Comparison of ENCODE assay signal across 10 mouse cellular contexts in the genomic region with DNA sequence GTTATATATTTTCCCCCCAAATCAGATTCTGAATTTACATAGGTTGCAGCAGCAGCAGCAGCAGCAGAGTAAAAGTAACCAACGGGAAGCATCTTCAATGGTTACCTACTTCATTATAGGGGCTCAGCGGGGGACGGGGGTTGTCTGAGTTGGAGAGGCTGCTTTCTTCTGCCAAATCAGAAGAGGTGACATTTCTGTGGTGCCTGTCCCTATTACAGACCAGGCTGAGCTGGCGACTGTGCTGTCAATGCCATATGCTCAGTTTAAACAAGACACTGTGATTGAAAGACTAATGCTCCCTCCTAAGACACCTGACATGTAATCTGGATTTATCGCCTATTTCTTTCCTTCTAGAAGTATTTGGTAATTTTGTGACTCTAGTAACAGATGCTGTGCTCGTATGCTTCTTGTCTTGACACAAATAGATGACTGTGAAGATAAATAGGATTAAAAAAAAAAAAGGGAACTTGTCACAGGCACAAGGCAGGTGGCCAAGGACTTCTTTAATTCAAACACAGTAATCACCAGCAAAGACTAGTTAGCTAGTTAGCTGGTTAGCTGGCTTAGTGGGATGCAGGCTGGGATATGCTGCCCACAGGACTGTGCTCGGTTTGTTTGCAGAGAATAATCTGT.
DNase-seq lines count a peak whose midpoint lies in the region; ATAC-seq lines count a peak whose summit lies in the region.
"Had no signal": no experiment of that assay in that cellular context is flagged by ENCODE, and none has a peak within 500 bp of the region (broad histone marks: within the 10 kb centered on the region; RNA-seq: fewer than 3 reads in every experiment).

No protein-coding gene starts in this region.

- 41% methylated on average over 7 of the region's 7 CpGs for WGBS in hindbrain, embryonic 16.5 days
- WGBS in hindbrain, embryonic 10.5 days = 47% methylated on average over 7 of the region's 7 CpGs
- WGBS in midbrain, embryonic 11.5 days = 36% methylated on average over 7 of the region's 7 CpGs
- WGBS in midbrain, embryonic 13.5 days = 32% methylated on average over 7 of the region's 7 CpGs
- 49% methylated on average over 7 of the region's 7 CpGs for WGBS in embryonic facial prominence, embryonic 12.5 days
- WGBS in neural tube, embryonic 15.5 days = 54% methylated on average over 7 of the region's 7 CpGs

- DNase-seq in hindbrain, embryonic 10.5 days (ENCODE audit: low spot score) = no peak
- DNase-seq in midbrain, embryonic 11.5 days (ENCODE audit: low spot score, missing footprints) = no peak
- DNase-seq in adrenal gland, adult 2 months = no peak
- DNase-seq in gastrocnemius, adult 18-20 months (ENCODE audit: low spot score) = no peak
- DNase-seq: embryo, embryonic 11 days had no signal

- ATAC-seq in hindbrain, embryonic 16.5 days = no peak
- ATAC-seq in midbrain, embryonic 11.5 days (ENCODE audit: low FRiP score) = no peak
- ATAC-seq in midbrain, embryonic 13.5 days = no peak
- no peak for ATAC-seq in embryonic facial prominence, embryonic 12.5 days (ENCODE audit: insufficient number of reproducible peaks, insufficient read depth, low FRiP score, low TSS enrichment)
- ATAC-seq in neural tube, embryonic 15.5 days (ENCODE audit: low FRiP score) = no peak

- H3K36me3 ChIP-seq in hindbrain, embryonic 16.5 days (ENCODE audit: control insufficient read depth, insufficient read depth, low read length) = no peaks in the 10 kb centered on the region
- H3K36me3 ChIP-seq in hindbrain, embryonic 10.5 days = no peaks in the 10 kb centered on the region
- no peaks in the 10 kb centered on the region for H3K36me3 ChIP-seq in midbrain, embryonic 11.5 days (ENCODE audit: control insufficient read depth, insufficient read depth, low read length)
- no peaks in the 10 kb centered on the region for H3K36me3 ChIP-seq in midbrain, embryonic 13.5 days
- H3K36me3 ChIP-seq in embryonic facial prominence, embryonic 12.5 days = no peaks in the 10 kb centered on the region
- no peaks in the 10 kb centered on the region for H3K36me3 ChIP-seq in neural tube, embryonic 15.5 days

- peaks cover 18% of the 10 kb centered on the region for H3K4me1 ChIP-seq in hindbrain, embryonic 16.5 days (ENCODE audit: control insufficient read depth, insufficient read depth, low read depth, low read length)
- H3K4me1 ChIP-seq in hindbrain, embryonic 10.5 days (replicated peaks) = peaks cover 16% of the 10 kb centered on the region
- peaks cover 8% of the 10 kb centered on the region for H3K4me1 ChIP-seq in midbrain, embryonic 11.5 days (ENCODE audit: control insufficient read depth, insufficient read depth, low read length)
- peaks cover 15% of the 10 kb centered on the region for H3K4me1 ChIP-seq in midbrain, embryonic 13.5 days (replicated peaks)
- peaks cover 3% of the 10 kb centered on the region; the same call in 1 of the 2 replicates for H3K4me1 ChIP-seq in embryonic facial prominence, embryonic 12.5 days
- peaks cover 13% of the 10 kb centered on the region for H3K4me1 ChIP-seq in neural tube, embryonic 15.5 days

- no peaks in the 10 kb centered on the region for H3K27me3 ChIP-seq in hindbrain, embryonic 16.5 days (replicated peaks; ENCODE audit: control insufficient read depth, insufficient read depth, low read length)
- H3K27me3 ChIP-seq in hindbrain, embryonic 10.5 days (ENCODE audit: insufficient read depth, poor library complexity, severe bottlenecking) = peaks cover 32% of the 10 kb centered on the region
- peaks cover 9% of the 10 kb centered on the region for H3K27me3 ChIP-seq in midbrain, embryonic 11.5 days (ENCODE audit: control insufficient read depth, insufficient read depth, low read length)
- peaks cover 18% of the 10 kb centered on the region for H3K27me3 ChIP-seq in midbrain, embryonic 13.5 days
- H3K27me3 ChIP-seq in embryonic facial prominence, embryonic 12.5 days = peaks cover 35% of the 10 kb centered on the region
- H3K27me3 ChIP-seq in neural tube, embryonic 15.5 days (replicated peaks) = no peaks in the 10 kb centered on the region; the same call in 1 of the 2 replicates
- H3K27me3 ChIP-seq: CH12.LX had no signal

- H3K4me3 ChIP-seq in hindbrain, embryonic 16.5 days (ENCODE audit: low read length) = no peak overlapping the region
- H3K4me3 ChIP-seq in hindbrain, embryonic 10.5 days = no peak overlapping the region
- H3K4me3 ChIP-seq in midbrain, embryonic 11.5 days (ENCODE audit: low read depth, low read length) = no peak overlapping the region
- no peak overlapping the region for H3K4me3 ChIP-seq in midbrain, embryonic 13.5 days (replicated peaks)
- H3K4me3 ChIP-seq in embryonic facial prominence, embryonic 12.5 days = peak overlapping the region; percentile 57; the same call in 1 of the 2 replicates
- H3K4me3 ChIP-seq in neural tube, embryonic 15.5 days (replicated peaks) = no peak overlapping the region

- H3K9ac ChIP-seq in hindbrain, embryonic 16.5 days (ENCODE audit: low read depth, low read length) = no peak overlapping the region
- H3K9ac ChIP-seq in midbrain, embryonic 11.5 days (ENCODE audit: low read length) = no peak overlapping the region
- H3K9ac ChIP-seq in midbrain, embryonic 13.5 days (replicated peaks) = no peak overlapping the region
- H3K9ac ChIP-seq in embryonic facial prominence, embryonic 12.5 days = no peak overlapping the region
- H3K9ac ChIP-seq in neural tube, embryonic 15.5 days (replicated peaks) = no peak overlapping the region

- H3K9me3 ChIP-seq in hindbrain, embryonic 16.5 days (ENCODE audit: control insufficient read depth, low read length) = no peaks in the 10 kb centered on the region
- H3K9me3 ChIP-seq in hindbrain, embryonic 10.5 days = no peaks in the 10 kb centered on the region
- H3K9me3 ChIP-seq in midbrain, embryonic 11.5 days (ENCODE audit: control insufficient read depth, low read length) = no peaks in the 10 kb centered on the region
- H3K9me3 ChIP-seq in midbrain, embryonic 13.5 days = no peaks in the 10 kb centered on the region
- H3K9me3 ChIP-seq in embryonic facial prominence, embryonic 12.5 days = no peaks in the 10 kb centered on the region
- no peaks in the 10 kb centered on the region for H3K9me3 ChIP-seq in neural tube, embryonic 15.5 days (replicated peaks)

- peak overlapping the region; percentile 90 for H3K4me2 ChIP-seq in hindbrain, embryonic 16.5 days (ENCODE audit: low read length)
- H3K4me2 ChIP-seq in midbrain, embryonic 11.5 days = peak overlapping the region; percentile 98; the same call in 1 of the 2 replicates
- H3K4me2 ChIP-seq in midbrain, embryonic 13.5 days (replicated peaks) = no peak overlapping the region
- H3K4me2 ChIP-seq in embryonic facial prominence, embryonic 12.5 days (replicated peaks) = no peak overlapping the region; the same call in 1 of the 2 replicates
- H3K4me2 ChIP-seq in neural tube, embryonic 15.5 days = peak overlapping the region; percentile 97

- no peak overlapping the region for H3K27ac ChIP-seq in hindbrain, embryonic 16.5 days (ENCODE audit: low read depth, low read length)
- H3K27ac ChIP-seq in hindbrain, embryonic 10.5 days = no peak overlapping the region
- no peak overlapping the region for H3K27ac ChIP-seq in midbrain, embryonic 11.5 days (ENCODE audit: low read depth, low read length)
- H3K27ac ChIP-seq in midbrain, embryonic 13.5 days = no peak overlapping the region
- H3K27ac ChIP-seq in embryonic facial prominence, embryonic 12.5 days = no peak overlapping the region
- H3K27ac ChIP-seq in neural tube, embryonic 15.5 days (replicated peaks) = no peak overlapping the region

Comparison
In these comparisons a context has a peak if more than half of its experiments do, and no peak if none do; other contexts are left out.
1. H3K4me2 ChIP-seq: peak in hindbrain, embryonic 16.5 days (single experiment), midbrain, embryonic 11.5 days (single experiment) and neural tube, embryonic 15.5 days (single experiment); none in midbrain, embryonic 13.5 days (single experiment) and embryonic facial prominence, embryonic 12.5 days (single experiment).